27 mouse cellular contexts compared by ENCODE assay signal in the genomic region with DNA sequence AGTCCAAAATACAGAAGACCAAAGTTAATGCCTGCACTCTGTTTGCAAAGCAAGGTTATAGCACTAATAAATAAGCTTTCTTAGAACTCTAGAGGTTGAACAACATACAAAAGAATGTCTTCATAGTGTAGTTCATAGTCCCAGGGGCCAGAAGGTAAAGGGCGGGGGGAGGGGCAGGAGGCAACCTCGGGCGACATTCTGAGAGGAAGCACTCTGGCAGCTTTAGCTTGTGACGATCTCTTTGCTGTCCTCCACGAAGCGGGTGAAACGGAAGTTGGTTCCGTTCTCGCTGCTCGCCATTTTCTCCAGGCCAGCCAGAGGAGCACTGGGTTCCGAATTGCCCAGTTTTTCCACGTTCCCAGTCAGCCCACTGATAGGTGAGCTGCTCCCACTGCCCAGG. TPM values are rescaled to one million over a fixed set of nuclear protein-coding genes. Genes with fewer than 3 reads are reported as not detected.
A peak's percentile ranks its signal among the peaks of the same experiment; 100 is the strongest.
DNase-seq lines count a peak whose midpoint lies in the region; ATAC-seq lines count a peak whose summit lies in the region.
"Had no signal": no experiment of that assay in that cellular context is flagged by ENCODE, and none has a peak within 500 bp of the region (broad histone marks: within the 10 kb centered on the region; RNA-seq: fewer than 3 reads in every experiment).

No protein-coding gene starts in this region.

- H3K4me3 ChIP-seq in kidney, embryonic 16.5 days (ENCODE audit: low read length) = 0 out of 2 replicates have a peak overlapping the region, but pooled peaks have one; percentile 0
- H3K4me3 ChIP-seq in neural tube, embryonic 12.5 days = no peak overlapping the region
- H3K4me3 ChIP-seq in neural tube, embryonic 13.5 days = no peak overlapping the region
- H3K4me3 ChIP-seq: embryonic facial prominence, embryonic 15.5 days; erythroblast, embryonic 14.5 days; forebrain, embryonic 10.5 days; gastrocnemius, adult 2 months; heart, embryonic 13.5 days; hindbrain, embryonic 12.5 days had no signal

- no peak for ATAC-seq in kidney, embryonic 16.5 days (ENCODE audit: low FRiP score, low TSS enrichment)
- ATAC-seq in neural tube, embryonic 12.5 days (ENCODE audit: low FRiP score, low read depth) = no peak
- no peak for ATAC-seq in neural tube, embryonic 13.5 days (ENCODE audit: low read depth)
- ATAC-seq: activated CD4-positive, CD25-positive, alpha-beta regulatory T cell, adult 4 months; forebrain, embryonic 14.5 days; hindbrain, embryonic 16.5 days had no signal

- H3K9me3 ChIP-seq in kidney, embryonic 16.5 days (ENCODE audit: low read length) = no peaks in the 10 kb centered on the region
- no peaks in the 10 kb centered on the region for H3K9me3 ChIP-seq in neural tube, embryonic 12.5 days
- no peaks in the 10 kb centered on the region for H3K9me3 ChIP-seq in neural tube, embryonic 13.5 days
- H3K9me3 ChIP-seq: embryonic facial prominence, embryonic 15.5 days; forebrain, embryonic 10.5 days; heart, embryonic 13.5 days; hindbrain, embryonic 12.5 days had no signal

- peaks cover 47% of the 10 kb centered on the region for H3K36me3 ChIP-seq in kidney, embryonic 16.5 days (ENCODE audit: insufficient read depth, low read length)
- H3K36me3 ChIP-seq in neural tube, embryonic 12.5 days = peaks cover 49% of the 10 kb centered on the region
- peaks cover 28% of the 10 kb centered on the region for H3K36me3 ChIP-seq in neural tube, embryonic 13.5 days
- H3K36me3 ChIP-seq: embryonic facial prominence, embryonic 15.5 days had no signal

- peaks cover 56% of the 10 kb centered on the region for H3K4me1 ChIP-seq in kidney, embryonic 16.5 days (ENCODE audit: insufficient read depth, low read length)
- H3K4me1 ChIP-seq in neural tube, embryonic 12.5 days = peaks cover 54% of the 10 kb centered on the region
- peaks cover 84% of the 10 kb centered on the region for H3K4me1 ChIP-seq in neural tube, embryonic 13.5 days (replicated peaks)

- H3K27me3 ChIP-seq in kidney, embryonic 16.5 days (ENCODE audit: insufficient read depth, low read length) = peaks cover 3% of the 10 kb centered on the region
- no peaks in the 10 kb centered on the region for H3K27me3 ChIP-seq in neural tube, embryonic 12.5 days (replicated peaks)
- H3K27me3 ChIP-seq in neural tube, embryonic 13.5 days = peaks cover 14% of the 10 kb centered on the region
- H3K27me3 ChIP-seq: CH12.LX had no signal

- H3K27ac ChIP-seq in kidney, embryonic 16.5 days (ENCODE audit: low read length) = peak overlapping the region; percentile 45; the same call in 1 of the 2 replicates
- no peak overlapping the region for H3K27ac ChIP-seq in neural tube, embryonic 12.5 days
- 0 out of 2 replicates have a peak overlapping the region, but pooled peaks have one; percentile 0 for H3K27ac ChIP-seq in neural tube, embryonic 13.5 days (replicated peaks)
- H3K27ac ChIP-seq: embryonic facial prominence, embryonic 15.5 days; forebrain, embryonic 10.5 days; gastrocnemius, adult 2 months; heart, embryonic 13.5 days; hindbrain, embryonic 12.5 days had no signal

- H3K9ac ChIP-seq in kidney, embryonic 16.5 days (replicated peaks; ENCODE audit: low read length) = no peak overlapping the region
- no peak overlapping the region for H3K9ac ChIP-seq in neural tube, embryonic 12.5 days
- peak overlapping the region; percentile 41; the same call in 1 of the 2 replicates for H3K9ac ChIP-seq in neural tube, embryonic 13.5 days
- H3K9ac ChIP-seq: embryonic facial prominence, embryonic 15.5 days; heart, embryonic 13.5 days; hindbrain, embryonic 12.5 days had no signal

- no peak for DNase-seq in kidney, adult 8-10 months
- no peak for DNase-seq in neural tube, embryonic 10.5 days (ENCODE audit: extremely low spot score, low spot score)
- DNase-seq in right cerebral cortex, postnatal 36 days (ENCODE audit: low spot score in 2 of 2) = no peak
- DNase-seq in adrenal gland, adult 18-20 months (ENCODE audit: low spot score in 2 of 2) = no peak
- DNase-seq: adrenal gland, adult 8-10 months; adrenal gland, postnatal 36 days; cerebellum, adult 2 months; cerebellum, postnatal 10 days; embryo, embryonic 11 days; gastrocnemius, adult 2 months; gastrocnemius, postnatal 25 days; heart, postnatal 4 days had no signal

- WGBS in kidney, embryonic 16.5 days = 45% methylated on average over 12 of the region's 12 CpGs
- 51% methylated on average over 12 of the region's 12 CpGs for WGBS in neural tube, embryonic 12.5 days
- 42% methylated on average over 12 of the region's 12 CpGs for WGBS in neural tube, embryonic 13.5 days

- no peak overlapping the region for H3K4me2 ChIP-seq in kidney, embryonic 16.5 days (replicated peaks; ENCODE audit: low read depth, low read length)
- H3K4me2 ChIP-seq in neural tube, embryonic 12.5 days (replicated peaks) = peak overlapping the region; percentile 14; the same call in 1 of the 2 replicates
- H3K4me2 ChIP-seq in neural tube, embryonic 13.5 days = peak overlapping the region; percentile 13
- H3K4me2 ChIP-seq: embryonic facial prominence, embryonic 15.5 days; heart, embryonic 13.5 days; hindbrain, embryonic 12.5 days had no signal

RNA-seq across cellular contexts. Expression of a gene that starts 15.8 kb away (rescaled TPM):
- 38.7 and 44.4 TPM in 2 replicates for polyA plus RNA-seq in kidney, embryonic 16.5 days (2015; fragmentation: Nextera tagmentation; extraction: Ambion mirVana)
- 26.0 and 26.6 TPM in 2 replicates for polyA plus RNA-seq in neural tube, embryonic 12.5 days (2016; fragmentation: Nextera tagmentation; extraction: Ambion mirVana)
- 17.1 and 17.2 TPM in 2 replicates for polyA plus RNA-seq in neural tube, embryonic 13.5 days (2015; fragmentation: Nextera tagmentation; extraction: Ambion mirVana)
- total RNA-seq in adrenal gland, adult 18-20 months (2021) = under 1 TPM in 1 of 2 experiments, not detected in 1; 0.07 TPM
- total RNA-seq: adrenal gland, postnatal 36 days; CH12.LX; common myeloid progenitor, adult 5-6 weeks; gastrocnemius, adult 2 months; gastrocnemius, postnatal 25 days; granulocyte monocyte progenitor cell, adult 5-6 weeks; MEL had no signal
- polyA plus RNA-seq: activated CD4-positive, CD25-positive, alpha-beta regulatory T cell, adult 4 months; erythroblast, embryonic 14.5 days had no signal
